Mouse (Mus musculus): ENCODE results near the gene Ddx47. TPM values are rescaled to one million over a fixed set of nuclear protein-coding genes. Genes with fewer than 3 reads are reported as not detected.

Ddx47 gene
- total and polyA plus RNA-seq, 2 experiments from 2014 or later = 41.9 to 60.0 TPM

DNA sequence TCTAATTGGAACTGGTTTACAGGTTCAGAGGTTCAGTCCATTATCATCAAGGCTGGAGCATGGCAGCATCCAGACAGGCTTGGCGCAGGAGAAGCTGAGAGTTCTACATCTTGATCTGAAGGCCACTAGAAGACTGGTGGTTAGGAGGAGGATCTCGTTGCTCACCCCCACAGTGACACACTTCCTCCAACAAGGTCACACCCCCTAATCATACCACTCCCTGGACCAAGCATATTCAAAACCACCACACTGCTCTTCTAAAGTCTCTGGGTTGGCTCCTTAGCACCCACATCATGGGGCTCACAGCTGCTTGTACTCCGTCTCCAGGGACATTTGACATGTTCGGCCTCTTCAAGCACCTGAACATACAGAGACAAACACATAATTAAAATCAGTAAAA lies 9.4 kb upstream of the Ddx47 start:
- Histone ChIP-seq H3K4me2 (ENCODE audit: low read depth) (no peak overlapping the region), H3K36me3 (ENCODE audit: insufficient read depth) (no peaks in the 10 kb centered on the region), H3K4me1 (ENCODE audit: insufficient read depth) (no peaks in the 10 kb centered on the region), H3K9me3 (ENCODE audit: low read length) (no peaks in the 10 kb centered on the region), H3K9ac (no peak overlapping the region), H3K4me3 (ENCODE audit: low read depth, low read length) (no peak overlapping the region), H3K27me3 (ENCODE audit: insufficient read depth, low read length) (no peaks in the 10 kb centered on the region), H3K27ac (ENCODE audit: low read depth, low read length) (no peak overlapping the region)
- WGBS = 91% methylated on average over 4 of the region's 4 CpGs
- DNase-seq = no peak
- no peak for TF ChIP-seq CTCF (IDR thresholded peaks at IDR 0.05; ENCODE audit: low read depth)
- ATAC-seq = no peak

DNA sequence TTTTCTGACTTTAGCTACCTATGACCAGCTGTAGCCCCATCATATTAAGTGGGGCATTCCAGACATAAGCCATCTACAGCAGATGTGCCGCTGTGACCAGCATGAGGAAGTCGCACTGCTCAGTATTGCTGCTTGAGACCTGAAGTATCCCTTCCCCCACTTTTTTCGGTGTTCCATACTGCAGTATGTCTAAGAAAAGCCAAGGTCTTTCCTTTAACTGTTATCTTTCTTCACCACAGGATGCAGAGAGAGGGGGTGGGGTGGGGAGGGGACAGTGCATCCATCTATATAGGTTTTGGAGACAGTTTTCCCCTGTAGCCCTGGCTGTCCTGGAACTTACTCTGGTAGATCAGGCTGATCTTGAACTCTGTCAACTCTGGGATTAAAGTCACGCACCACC lies 5.0 kb upstream of the Ddx47 start:
- H3K27me3 ChIP-seq (ENCODE audit: insufficient read depth, low read length) = no peaks in the 10 kb centered on the region
- no peak overlapping the region for H3K27ac ChIP-seq (ENCODE audit: low read depth, low read length)
- H3K9ac ChIP-seq = no peak overlapping the region
- H3K4me3 ChIP-seq (ENCODE audit: low read depth, low read length) = no peak overlapping the region
- 93% methylated on average over 4 of the region's 4 CpGs for WGBS
- no peak for TF ChIP-seq CTCF (IDR thresholded peaks at IDR 0.05; ENCODE audit: low read depth)
- no peak overlapping the region for H3K4me2 ChIP-seq (ENCODE audit: low read depth)
- H3K9me3 ChIP-seq (ENCODE audit: low read length) = no peaks in the 10 kb centered on the region
- H3K36me3 ChIP-seq (ENCODE audit: insufficient read depth) = no peaks in the 10 kb centered on the region
- no peak for DNase-seq
- no peaks in the 10 kb centered on the region for H3K4me1 ChIP-seq (ENCODE audit: insufficient read depth)
- ATAC-seq = no peak

DNA sequence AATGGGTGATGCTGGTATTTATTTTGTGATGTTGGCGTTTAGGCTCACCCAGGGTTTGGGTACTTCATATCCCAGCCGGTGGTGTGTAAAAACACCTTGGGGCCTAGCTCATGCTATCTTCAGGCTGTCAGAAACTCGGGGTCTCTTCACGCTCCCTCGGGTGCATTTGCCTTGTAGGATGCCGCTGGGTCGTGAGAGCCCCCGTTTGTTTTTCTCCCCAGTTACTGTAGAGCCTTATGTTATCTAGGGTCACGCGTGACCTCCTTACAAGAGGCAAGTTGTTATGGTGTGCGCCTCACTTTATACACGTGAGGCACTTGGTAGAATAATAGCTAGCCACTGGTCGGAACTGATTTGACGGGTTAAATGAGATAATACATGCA lies 313 bp downstream of the Ddx47 start:
- peaks cover 5% of the 10 kb centered on the region; the same call in 1 of the 2 replicates for H3K4me1 ChIP-seq (ENCODE audit: insufficient read depth)
- H3K4me2 ChIP-seq (ENCODE audit: low read depth) = peak overlapping the region; percentile 57
- 3% methylated on average over 14 of the region's 14 CpGs for WGBS
- H3K27ac ChIP-seq (ENCODE audit: low read depth, low read length) = peak overlapping the region; percentile 31; the same call in 1 of the 2 replicates
- peak overlapping the region; percentile 76 for H3K9ac ChIP-seq
- no peak for DNase-seq
- no peak for TF ChIP-seq CTCF (IDR thresholded peaks at IDR 0.05; ENCODE audit: low read depth)
- H3K4me3 ChIP-seq (ENCODE audit: low read depth, low read length) = peak overlapping the region; percentile 69
- ATAC-seq = peak; percentile 66
- H3K27me3 ChIP-seq (ENCODE audit: insufficient read depth, low read length) = no peaks in the 10 kb centered on the region
- H3K9me3 ChIP-seq (ENCODE audit: low read length) = no peaks in the 10 kb centered on the region
- peaks cover 33% of the 10 kb centered on the region for H3K36me3 ChIP-seq (ENCODE audit: insufficient read depth)

DNA sequence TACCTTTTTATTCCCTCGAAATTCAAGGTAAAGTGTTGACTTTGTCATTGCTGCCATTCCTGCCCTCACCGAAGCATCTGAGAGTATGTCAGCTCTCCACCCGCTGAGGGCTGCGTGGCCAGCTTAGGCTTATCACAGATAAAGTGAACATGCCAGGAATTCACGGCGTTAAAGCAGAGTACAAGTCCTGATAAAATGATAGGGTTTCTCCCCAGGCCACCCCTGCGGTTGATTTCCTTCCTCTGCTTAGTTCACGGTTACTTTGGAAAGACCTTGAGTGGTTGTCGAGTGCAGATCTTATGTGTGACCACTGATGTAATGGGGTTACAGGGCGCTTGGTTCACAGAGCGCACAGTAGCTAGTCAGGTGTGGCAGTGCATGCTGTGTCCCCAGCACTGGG lies 5.8 kb downstream of the Ddx47 start:
- no peak overlapping the region for H3K4me2 ChIP-seq (ENCODE audit: low read depth)

DNA sequence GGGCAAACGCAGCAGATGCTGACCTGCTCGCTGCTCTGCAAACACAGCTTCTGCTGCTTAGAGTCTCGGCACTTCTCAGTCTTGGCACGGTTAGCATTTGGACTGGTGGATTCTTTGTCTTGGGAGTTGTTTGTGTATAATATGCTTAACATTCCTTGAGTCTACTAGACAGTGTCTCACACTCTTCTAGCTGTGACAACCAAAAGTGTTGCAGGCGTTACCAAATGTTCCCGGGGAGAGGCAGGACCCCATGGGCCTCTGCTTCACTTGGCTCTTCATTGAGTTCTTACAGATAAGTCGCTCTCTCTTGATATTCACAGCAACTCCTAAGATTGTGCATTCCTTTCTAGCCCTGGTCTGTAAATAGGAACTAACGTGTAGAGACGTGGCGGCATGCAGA lies 8.2 kb downstream of the Ddx47 start:
- Histone ChIP-seq H3K9me3 (ENCODE audit: low read length) (no peaks in the 10 kb centered on the region), H3K4me2 (ENCODE audit: low read depth) (no peak overlapping the region), H3K9ac (no peak overlapping the region), H3K27me3 (ENCODE audit: insufficient read depth, low read length) (no peaks in the 10 kb centered on the region), H3K27ac (ENCODE audit: low read depth, low read length) (no peak overlapping the region), H3K4me1 (ENCODE audit: insufficient read depth) (no peaks in the 10 kb centered on the region), H3K36me3 (ENCODE audit: insufficient read depth) (peaks cover 98% of the 10 kb centered on the region), H3K4me3 (ENCODE audit: low read depth, low read length) (no peak overlapping the region)
- peak; percentile 20; the same call in 1 of the 2 replicates for ATAC-seq
- WGBS = 90% methylated on average over 10 of the region's 10 CpGs
- no peak for TF ChIP-seq CTCF (IDR thresholded peaks at IDR 0.05; ENCODE audit: low read depth)
- DNase-seq = no peak

More for the DNA sequence above, 5.8 kb downstream of the Ddx47 start:
- Histone ChIP-seq H3K4me3 (ENCODE audit: low read depth, low read length) (no peak overlapping the region), H3K27me3 (ENCODE audit: insufficient read depth, low read length) (no peaks in the 10 kb centered on the region), H3K4me1 (ENCODE audit: insufficient read depth) (peaks cover 3% of the 10 kb centered on the region; the same call in 1 of the 2 replicates), H3K9ac (no peak overlapping the region), H3K9me3 (ENCODE audit: low read length) (no peaks in the 10 kb centered on the region), H3K36me3 (ENCODE audit: insufficient read depth) (peaks cover 86% of the 10 kb centered on the region), H3K27ac (ENCODE audit: low read depth, low read length) (no peak overlapping the region)
- no peak for DNase-seq
- no peak for TF ChIP-seq CTCF (IDR thresholded peaks at IDR 0.05; ENCODE audit: low read depth)
- ATAC-seq = no peak
- 95% methylated on average over 11 of the region's 11 CpGs for WGBS

DNA sequence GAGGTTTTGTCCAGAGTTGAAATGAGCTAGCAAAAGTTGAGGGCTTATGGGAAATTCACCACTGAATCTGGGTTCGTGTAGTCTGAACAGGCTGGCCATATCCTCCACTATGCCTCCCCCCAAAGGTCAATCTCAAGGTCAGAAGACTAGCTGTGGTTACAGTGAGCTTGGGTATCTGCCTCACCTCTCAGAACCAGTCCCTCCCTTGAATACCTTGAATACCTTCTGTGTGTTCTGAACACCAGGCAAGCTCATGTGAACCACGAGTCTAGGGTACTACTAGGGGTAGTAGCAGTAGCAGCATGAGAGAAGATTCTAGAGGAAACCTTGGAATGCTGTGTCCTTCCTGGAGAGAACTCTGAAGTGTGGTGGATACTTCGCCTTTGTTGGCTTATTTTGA lies 10.2 kb downstream of the Ddx47 start:
- Histone ChIP-seq H3K4me2 (ENCODE audit: low read depth) (no peak overlapping the region), H3K9me3 (ENCODE audit: low read length) (no peaks in the 10 kb centered on the region), H3K27me3 (ENCODE audit: insufficient read depth, low read length) (no peaks in the 10 kb centered on the region), H3K4me1 (ENCODE audit: insufficient read depth) (no peaks in the 10 kb centered on the region), H3K27ac (ENCODE audit: low read depth, low read length) (no peak overlapping the region), H3K36me3 (ENCODE audit: insufficient read depth) (peaks cover 84% of the 10 kb centered on the region), H3K4me3 (ENCODE audit: low read depth, low read length) (no peak overlapping the region), H3K9ac (no peak overlapping the region)
- no peak for DNase-seq
- 90% methylated on average over 3 of the region's 3 CpGs for WGBS
- no peak for TF ChIP-seq CTCF (IDR thresholded peaks at IDR 0.05; ENCODE audit: low read depth)
- ATAC-seq = no peak

DNA sequence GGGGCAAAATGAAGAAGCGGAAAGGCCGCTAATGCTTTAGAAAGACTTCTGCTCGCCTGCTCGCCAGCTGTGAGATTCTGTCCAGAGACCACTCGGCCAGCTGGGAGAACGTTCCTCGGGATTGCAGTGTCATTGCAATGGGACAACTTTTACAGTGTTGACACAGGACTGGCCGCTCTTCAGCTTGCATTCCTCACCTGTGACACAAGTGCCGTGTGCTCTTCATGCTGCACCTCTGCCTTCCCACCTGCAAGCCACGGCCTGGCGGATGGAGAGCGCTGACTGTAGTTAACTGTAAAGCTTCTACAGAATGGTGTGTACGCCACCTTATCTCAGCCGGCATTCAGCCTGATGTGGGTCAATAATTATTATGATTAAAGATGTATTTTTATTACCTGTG lies 12.0 kb downstream of the Ddx47 start:
- H3K27me3 ChIP-seq (ENCODE audit: insufficient read depth, low read length) = no peaks in the 10 kb centered on the region
- no peak overlapping the region for H3K27ac ChIP-seq (ENCODE audit: low read depth, low read length)
- no peaks in the 10 kb centered on the region for H3K9me3 ChIP-seq (ENCODE audit: low read length)
- H3K36me3 ChIP-seq (ENCODE audit: insufficient read depth) = peaks cover 67% of the 10 kb centered on the region
- H3K9ac ChIP-seq = no peak overlapping the region
- H3K4me1 ChIP-seq (ENCODE audit: insufficient read depth) = no peaks in the 10 kb centered on the region
- 95% methylated on average over 14 of the region's 14 CpGs for WGBS
- no peak for DNase-seq
- no peak overlapping the region for H3K4me2 ChIP-seq (ENCODE audit: low read depth)
- ATAC-seq = no peak
- no peak overlapping the region for H3K4me3 ChIP-seq (ENCODE audit: low read depth, low read length)
- TF ChIP-seq CTCF (IDR thresholded peaks at IDR 0.05; ENCODE audit: low read depth) = no peak

All from forebrain, postnatal 0 days (tissue).